Mouse (Mus musculus): ENCODE measurements at regions not wholly inside any gene's neighbourhood (a gene's known extent, or its start where the extent isn't known, plus 50 kb on each side); places are given as distances from the start of the nearest gene placed in this dataset.
A peak's percentile ranks its signal among the peaks of the same experiment; 100 is the strongest.

DNA sequence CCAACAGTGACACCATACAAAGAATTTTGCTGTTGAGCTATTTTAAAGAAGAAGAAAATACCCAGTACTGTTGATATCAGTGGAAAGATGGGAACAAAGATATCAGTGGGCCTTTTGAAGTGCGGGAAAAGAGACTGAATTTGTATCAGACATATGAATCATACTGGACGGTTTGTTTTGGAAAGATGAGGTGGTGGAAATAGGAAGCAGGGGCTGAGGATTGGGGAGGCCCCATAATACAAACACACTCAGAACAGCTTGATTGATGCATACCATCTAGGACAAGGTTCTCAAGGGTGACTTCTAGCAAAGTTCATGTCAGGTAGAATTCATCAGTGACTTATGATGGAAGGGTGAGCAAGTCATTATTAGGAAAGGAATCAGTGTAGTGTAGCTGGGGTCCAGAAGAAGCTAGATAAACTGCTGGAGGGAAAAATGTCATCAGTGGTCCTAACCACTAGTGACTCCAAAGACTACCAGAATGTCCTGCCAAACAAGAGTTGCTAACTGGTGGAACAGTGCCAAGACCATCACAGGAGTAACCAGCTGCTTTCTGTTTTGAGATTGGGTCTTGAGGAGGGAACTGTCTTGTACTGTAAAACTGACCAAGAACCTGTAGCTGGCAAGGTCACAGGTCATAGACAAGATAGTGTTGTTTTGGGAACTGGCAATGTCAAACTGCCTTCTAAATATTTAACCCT is 176.0 kb upstream of the Zc3h12c start:
- no peaks in the 10 kb centered on the region for H3K36me3 ChIP-seq (ENCODE audit: control insufficient read depth, insufficient read depth, low read length)
- H3K4me2 ChIP-seq (ENCODE audit: low read depth, low read length) = no peak overlapping the region
- no peaks in the 10 kb centered on the region for H3K27me3 ChIP-seq (replicated peaks; ENCODE audit: control insufficient read depth, insufficient read depth, low read length)
- H3K9me3 ChIP-seq (ENCODE audit: control insufficient read depth, low read length) = no peaks in the 10 kb centered on the region
- H3K4me1 ChIP-seq (ENCODE audit: control insufficient read depth, insufficient read depth, low read length) = no peaks in the 10 kb centered on the region
- no peak overlapping the region for H3K9ac ChIP-seq (ENCODE audit: low read depth, low read length)
- no peak overlapping the region for H3K27ac ChIP-seq (replicated peaks; ENCODE audit: low read depth, low read length)
- ATAC-seq (ENCODE audit: low read depth) = no peak
- 83% methylated on average over 2 of the region's 2 CpGs for WGBS
- no peak overlapping the region for H3K4me3 ChIP-seq (ENCODE audit: low read depth, low read length)
- no peak for DNase-seq (ENCODE audit: low spot score)

DNA sequence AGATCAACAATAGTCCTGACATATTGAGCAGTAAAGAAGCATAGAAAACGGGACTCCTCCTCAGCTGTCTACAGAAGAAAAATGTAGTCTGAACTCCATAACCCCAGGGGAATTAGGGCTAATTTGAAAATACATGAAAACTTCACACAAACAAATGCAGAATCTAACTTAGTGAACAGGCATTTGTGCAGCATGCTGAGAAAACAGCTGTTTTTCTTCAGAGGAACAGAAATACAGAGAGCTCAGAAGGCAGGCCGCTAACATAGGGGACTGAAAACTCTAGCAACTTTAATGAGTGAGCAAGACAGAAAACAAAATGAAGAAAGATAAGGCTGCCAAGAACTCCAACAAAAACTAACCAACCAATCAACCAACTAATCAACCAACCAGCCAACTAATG is 172.7 kb upstream of the Zc3h12c start:
- Histone ChIP-seq H3K36me3 (ENCODE audit: control insufficient read depth, insufficient read depth, low read length) (no peaks in the 10 kb centered on the region), H3K4me2 (ENCODE audit: low read depth, low read length) (no peak overlapping the region), H3K4me3 (ENCODE audit: low read depth, low read length) (no peak overlapping the region), H3K27ac (replicated peaks; ENCODE audit: low read depth, low read length) (no peak overlapping the region), H3K9me3 (ENCODE audit: control insufficient read depth, low read length) (no peaks in the 10 kb centered on the region), H3K4me1 (ENCODE audit: control insufficient read depth, insufficient read depth, low read length) (no peaks in the 10 kb centered on the region), H3K27me3 (replicated peaks; ENCODE audit: control insufficient read depth, insufficient read depth, low read length) (no peaks in the 10 kb centered on the region), H3K9ac (ENCODE audit: low read depth, low read length) (no peak overlapping the region)
- no peak for ATAC-seq (ENCODE audit: low read depth)
- WGBS = 65% methylated on average over 2 of the region's 2 CpGs
- DNase-seq (ENCODE audit: low spot score) = no peak

DNA sequence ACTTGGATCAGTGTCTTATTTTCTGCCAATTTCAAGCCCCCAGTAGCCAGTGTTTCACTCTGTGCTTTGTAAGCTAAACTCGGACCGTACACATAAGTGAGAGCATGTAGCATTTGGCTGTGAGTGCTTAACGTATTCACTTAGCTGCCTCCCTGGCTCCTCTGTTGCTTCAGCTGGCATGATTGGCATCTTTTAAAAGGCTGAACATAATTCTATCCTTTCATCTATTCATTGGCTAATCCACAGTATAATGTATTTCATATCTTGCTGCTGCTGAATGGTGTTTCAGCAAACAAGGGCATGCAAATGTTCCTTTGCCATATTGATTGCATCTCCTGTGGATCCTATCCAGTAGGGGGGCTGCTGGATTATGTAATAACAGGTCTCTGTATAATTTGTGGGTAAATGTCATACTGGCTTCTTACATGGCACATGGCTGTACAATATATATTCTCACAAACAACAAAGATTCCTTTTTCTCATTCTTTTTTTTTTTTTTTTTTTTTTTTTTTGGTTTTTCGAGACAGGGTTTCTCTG is 169.5 kb upstream of the Zc3h12c start:
- Histone ChIP-seq H3K9me3 (ENCODE audit: control insufficient read depth, low read length) (no peaks in the 10 kb centered on the region), H3K4me1 (ENCODE audit: control insufficient read depth, insufficient read depth, low read length) (no peaks in the 10 kb centered on the region), H3K4me3 (ENCODE audit: low read depth, low read length) (no peak overlapping the region), H3K27me3 (replicated peaks; ENCODE audit: control insufficient read depth, insufficient read depth, low read length) (no peaks in the 10 kb centered on the region), H3K4me2 (ENCODE audit: low read depth, low read length) (no peak overlapping the region), H3K36me3 (ENCODE audit: control insufficient read depth, insufficient read depth, low read length) (no peaks in the 10 kb centered on the region), H3K27ac (replicated peaks; ENCODE audit: low read depth, low read length) (no peak overlapping the region), H3K9ac (ENCODE audit: low read depth, low read length) (no peak overlapping the region)
- ATAC-seq (ENCODE audit: low read depth) = no peak
- WGBS = 64% methylated on average over 4 of the region's 4 CpGs
- DNase-seq (ENCODE audit: low spot score) = peak; percentile 11

DNA sequence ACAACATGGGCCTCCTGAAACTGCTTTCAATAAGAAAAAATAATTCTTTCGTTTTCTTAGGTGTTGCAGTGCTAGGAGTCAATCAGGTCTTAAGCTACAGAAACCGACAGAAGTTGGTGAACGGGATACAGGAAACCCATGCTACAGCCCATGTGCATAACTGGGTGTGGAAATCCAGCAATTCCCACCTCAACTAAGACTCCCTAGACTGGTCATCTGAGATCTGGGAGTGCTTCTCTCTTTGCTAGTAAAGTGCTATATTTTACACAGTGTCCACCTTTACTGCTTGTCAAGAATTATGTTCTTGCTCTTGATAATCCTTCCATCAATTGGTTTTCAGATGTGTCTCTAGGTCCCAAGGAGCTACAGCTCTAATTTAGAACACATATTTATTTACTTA is 166.4 kb upstream of the Zc3h12c start:
- no peaks in the 10 kb centered on the region for H3K9me3 ChIP-seq (ENCODE audit: control insufficient read depth, low read length)
- DNase-seq (ENCODE audit: low spot score) (no peak), ATAC-seq (ENCODE audit: low read depth) (no peak)
- H3K4me2 ChIP-seq (ENCODE audit: low read depth, low read length) = no peak overlapping the region
- no peak overlapping the region for H3K4me3 ChIP-seq (ENCODE audit: low read depth, low read length)
- no peak overlapping the region for H3K27ac ChIP-seq (replicated peaks; ENCODE audit: low read depth, low read length)
- no peaks in the 10 kb centered on the region for H3K4me1 ChIP-seq (ENCODE audit: control insufficient read depth, insufficient read depth, low read length)
- 80% methylated on average over 3 of the region's 3 CpGs for WGBS
- H3K36me3 ChIP-seq (ENCODE audit: control insufficient read depth, insufficient read depth, low read length) = no peaks in the 10 kb centered on the region
- H3K9ac ChIP-seq (ENCODE audit: low read depth, low read length) = no peak overlapping the region
- no peaks in the 10 kb centered on the region for H3K27me3 ChIP-seq (replicated peaks; ENCODE audit: control insufficient read depth, insufficient read depth, low read length)

DNA sequence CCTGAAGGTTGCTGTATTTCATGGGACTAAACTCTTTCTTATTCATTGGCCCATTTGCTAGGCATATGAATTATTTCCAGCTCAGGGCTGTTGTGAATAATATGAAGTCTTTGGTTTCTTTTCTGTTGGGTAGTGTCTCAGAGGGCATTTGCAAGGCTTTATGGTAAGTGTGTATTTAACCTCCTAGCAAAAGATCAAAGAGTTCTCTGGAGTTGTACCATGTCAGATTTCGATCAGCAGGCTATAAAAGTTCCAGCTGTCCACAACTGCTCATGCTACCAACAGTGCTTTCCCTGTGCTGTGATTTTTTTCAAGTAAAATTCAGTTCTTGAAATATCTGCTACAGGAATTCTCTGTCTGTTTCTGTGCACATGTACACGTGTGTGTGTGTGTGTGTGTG is 165.5 kb upstream of the Zc3h12c start:
- ATAC-seq (ENCODE audit: low read depth) = no peak
- DNase-seq (ENCODE audit: low spot score) = no peak
- WGBS = 35% methylated on average over 2 of the region's 2 CpGs

DNA sequence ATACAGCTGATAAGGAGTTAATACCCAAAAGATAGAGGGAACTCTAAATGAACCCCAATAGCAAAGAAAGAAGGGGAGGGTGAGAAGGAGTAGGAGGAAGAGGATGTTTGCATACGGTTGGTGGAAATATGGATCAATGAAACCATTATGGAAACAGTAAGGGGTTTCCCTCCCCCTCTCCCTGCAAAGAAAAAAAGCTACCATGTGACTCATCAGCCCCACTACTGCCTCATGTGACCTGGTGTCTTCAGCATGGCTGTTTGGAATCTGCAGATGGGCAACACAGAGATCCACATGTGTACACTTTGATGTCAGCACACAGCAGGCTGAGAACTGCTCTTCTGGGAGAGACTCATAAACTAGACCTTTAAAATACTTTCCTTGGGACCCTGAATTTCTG is 163.4 kb upstream of the Zc3h12c start:
- Histone ChIP-seq H3K9ac (ENCODE audit: low read depth, low read length) (no peak overlapping the region), H3K4me1 (ENCODE audit: control insufficient read depth, insufficient read depth, low read length) (no peaks in the 10 kb centered on the region), H3K4me2 (ENCODE audit: low read depth, low read length) (no peak overlapping the region), H3K27me3 (replicated peaks; ENCODE audit: control insufficient read depth, insufficient read depth, low read length) (no peaks in the 10 kb centered on the region), H3K36me3 (ENCODE audit: control insufficient read depth, insufficient read depth, low read length) (no peaks in the 10 kb centered on the region), H3K4me3 (ENCODE audit: low read depth, low read length) (no peak overlapping the region), H3K27ac (replicated peaks; ENCODE audit: low read depth, low read length) (no peak overlapping the region), H3K9me3 (ENCODE audit: control insufficient read depth, low read length) (no peaks in the 10 kb centered on the region)
- WGBS = 46% methylated on average over 1 of the region's 1 CpGs
- DNase-seq (ENCODE audit: low spot score) (no peak), ATAC-seq (ENCODE audit: low read depth) (no peak)

More for the DNA sequence above, 165.5 kb upstream of the Zc3h12c start:
- no peak overlapping the region for H3K4me2 ChIP-seq (ENCODE audit: low read depth, low read length)
- H3K36me3 ChIP-seq (ENCODE audit: control insufficient read depth, insufficient read depth, low read length) = no peaks in the 10 kb centered on the region
- no peak overlapping the region for H3K27ac ChIP-seq (replicated peaks; ENCODE audit: low read depth, low read length)
- no peaks in the 10 kb centered on the region for H3K4me1 ChIP-seq (ENCODE audit: control insufficient read depth, insufficient read depth, low read length)
- H3K9ac ChIP-seq (ENCODE audit: low read depth, low read length) = no peak overlapping the region
- no peaks in the 10 kb centered on the region for H3K27me3 ChIP-seq (replicated peaks; ENCODE audit: control insufficient read depth, insufficient read depth, low read length)
- H3K4me3 ChIP-seq (ENCODE audit: low read depth, low read length) = no peak overlapping the region
- no peaks in the 10 kb centered on the region for H3K9me3 ChIP-seq (ENCODE audit: control insufficient read depth, low read length)

DNA sequence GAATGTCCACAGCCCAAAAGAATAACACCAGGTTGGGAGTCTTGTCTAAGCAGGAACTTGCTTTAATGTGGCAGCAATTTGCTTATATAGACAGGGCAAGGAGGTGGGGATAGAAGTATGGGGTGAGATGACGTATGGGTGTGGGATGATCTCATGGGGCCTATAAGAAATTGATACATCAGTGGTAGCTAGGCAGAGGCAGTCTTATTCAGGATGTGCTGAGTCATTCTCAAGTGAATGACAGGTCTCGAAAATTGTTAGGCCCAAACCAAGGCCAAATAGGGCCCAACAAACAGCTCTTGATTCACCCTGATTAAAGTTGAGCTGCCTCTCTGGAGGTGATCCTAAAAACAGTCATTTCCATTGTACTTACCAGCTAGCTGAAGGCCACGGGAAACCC is 162.3 kb upstream of the Zc3h12c start:
- H3K4me2 ChIP-seq (ENCODE audit: low read depth, low read length) = no peak overlapping the region
- H3K27ac ChIP-seq (replicated peaks; ENCODE audit: low read depth, low read length) = no peak overlapping the region
- no peak for DNase-seq (ENCODE audit: low spot score)

DNA sequence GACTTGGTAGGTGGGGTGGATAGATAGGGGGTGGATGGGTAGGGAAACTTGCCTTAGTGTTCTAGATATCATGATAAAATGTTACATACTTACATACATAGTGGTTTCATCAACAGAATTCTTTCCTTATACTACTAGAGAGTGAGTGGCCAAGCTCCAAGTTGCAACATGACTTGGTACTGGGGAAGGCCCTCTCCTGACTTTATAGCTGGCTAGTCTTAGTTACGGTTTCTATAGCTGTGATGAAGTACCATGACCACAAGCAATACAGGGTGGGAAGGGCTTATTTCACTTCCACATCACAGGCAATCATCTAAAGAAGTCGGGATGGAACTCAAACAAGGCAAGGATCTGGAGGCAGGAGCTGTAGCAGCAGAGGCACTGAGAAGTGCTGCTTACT is 156.0 kb upstream of the Zc3h12c start:
- Histone ChIP-seq H3K9me3 (ENCODE audit: control insufficient read depth, low read length) (no peaks in the 10 kb centered on the region), H3K4me2 (ENCODE audit: low read depth, low read length) (no peak overlapping the region), H3K27me3 (replicated peaks; ENCODE audit: control insufficient read depth, insufficient read depth, low read length) (no peaks in the 10 kb centered on the region), H3K36me3 (ENCODE audit: control insufficient read depth, insufficient read depth, low read length) (no peaks in the 10 kb centered on the region), H3K9ac (ENCODE audit: low read depth, low read length) (no peak overlapping the region), H3K4me1 (ENCODE audit: control insufficient read depth, insufficient read depth, low read length) (no peaks in the 10 kb centered on the region), H3K4me3 (ENCODE audit: low read depth, low read length) (no peak overlapping the region), H3K27ac (replicated peaks; ENCODE audit: low read depth, low read length) (no peak overlapping the region)
- 82% methylated on average over 2 of the region's 2 CpGs for WGBS
- no peak for ATAC-seq (ENCODE audit: low read depth)
- no peak for DNase-seq (ENCODE audit: low spot score)

More for the DNA sequence above, 162.3 kb upstream of the Zc3h12c start:
- H3K27me3 ChIP-seq (replicated peaks; ENCODE audit: control insufficient read depth, insufficient read depth, low read length) = no peaks in the 10 kb centered on the region
- H3K4me3 ChIP-seq (ENCODE audit: low read depth, low read length) = no peak overlapping the region
- WGBS = 77% methylated on average over 3 of the region's 3 CpGs
- no peaks in the 10 kb centered on the region for H3K9me3 ChIP-seq (ENCODE audit: control insufficient read depth, low read length)
- ATAC-seq (ENCODE audit: low read depth) = no peak
- no peak overlapping the region for H3K9ac ChIP-seq (ENCODE audit: low read depth, low read length)
- no peaks in the 10 kb centered on the region for H3K36me3 ChIP-seq (ENCODE audit: control insufficient read depth, insufficient read depth, low read length)
- H3K4me1 ChIP-seq (ENCODE audit: control insufficient read depth, insufficient read depth, low read length) = no peaks in the 10 kb centered on the region

DNA sequence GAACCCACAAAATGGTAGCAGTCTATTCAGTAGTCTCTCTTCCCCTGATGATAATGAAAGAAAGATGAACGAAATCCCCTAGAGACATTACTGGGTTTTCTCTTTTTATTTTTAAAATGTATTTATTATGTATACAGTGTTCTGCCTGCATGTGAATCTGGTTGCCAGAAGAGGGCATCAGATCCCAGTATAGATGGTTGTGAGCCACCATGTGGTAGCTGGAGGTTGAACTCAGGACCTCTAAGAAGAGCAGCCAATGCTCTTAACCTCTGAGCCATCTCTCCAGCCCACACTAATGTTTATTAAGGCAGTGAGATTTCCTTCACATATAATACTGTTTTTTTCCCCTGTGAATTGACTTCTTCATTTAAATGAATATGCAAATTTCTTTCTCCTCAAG is 155.4 kb upstream of the Zc3h12c start:
- Histone ChIP-seq H3K36me3 (ENCODE audit: control insufficient read depth, insufficient read depth, low read length) (no peaks in the 10 kb centered on the region), H3K27me3 (replicated peaks; ENCODE audit: control insufficient read depth, insufficient read depth, low read length) (no peaks in the 10 kb centered on the region), H3K9ac (ENCODE audit: low read depth, low read length) (no peak overlapping the region), H3K4me3 (ENCODE audit: low read depth, low read length) (no peak overlapping the region), H3K4me2 (ENCODE audit: low read depth, low read length) (no peak overlapping the region), H3K9me3 (ENCODE audit: control insufficient read depth, low read length) (no peaks in the 10 kb centered on the region), H3K4me1 (ENCODE audit: control insufficient read depth, insufficient read depth, low read length) (no peaks in the 10 kb centered on the region), H3K27ac (replicated peaks; ENCODE audit: low read depth, low read length) (no peak overlapping the region)
- WGBS = 84% methylated on average over 1 of the region's 1 CpGs
- ATAC-seq (ENCODE audit: low read depth) (no peak), DNase-seq (ENCODE audit: low spot score) (no peak)

Data from embryonic facial prominence, embryonic 14.5 days (tissue).